Mouse (Mus musculus) CD4-positive, CD25-positive, alpha-beta regulatory T cell, adult 4 months (primary cell): ENCODE measurements around the gene Nrl. TPM values are rescaled to one million over a fixed set of nuclear protein-coding genes. Genes with fewer than 3 reads are reported as not detected.

Experiments
- ATAC-seq: one replicate; pipeline ENCODE4 v1.8.0; 2017
- polyA plus RNA-seq, 2 experiments: library from polyadenylated mRNA; unstranded; fragments of 100-300 nt; shearing (Covaris generic); gene quantifications; one replicate each; pipeline ENCODE4 v1.2.1; 2017

Nrl gene
- under 1 TPM in 1 of 2 experiments, not detected in 1; 0.07 TPM for polyA plus RNA-seq

DNA sequence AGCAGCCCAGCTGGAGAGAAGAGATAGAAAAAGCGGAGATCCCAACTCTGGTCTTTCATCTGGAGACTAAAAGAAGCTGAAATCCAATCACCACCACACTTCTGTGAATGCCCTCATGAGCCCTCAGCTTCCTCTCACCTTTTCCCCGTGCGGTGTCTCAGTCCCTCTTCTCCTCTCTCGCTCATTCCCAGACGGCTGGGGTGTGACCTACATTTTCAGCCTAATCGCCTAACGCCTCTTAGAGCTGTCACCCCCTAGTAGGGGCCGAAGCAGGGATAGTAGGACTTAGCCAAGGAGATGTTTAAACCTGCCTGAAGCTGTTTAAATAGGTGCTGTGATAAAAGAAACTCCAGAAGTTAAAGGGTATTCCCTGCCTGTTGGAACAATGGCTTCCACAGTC is at the start of gene Nrl:
Gene Nrl, minus strand, starts transcription at position 197 of the 400 bp plus-strand sequence.
- ATAC-seq: no peak

DNA sequence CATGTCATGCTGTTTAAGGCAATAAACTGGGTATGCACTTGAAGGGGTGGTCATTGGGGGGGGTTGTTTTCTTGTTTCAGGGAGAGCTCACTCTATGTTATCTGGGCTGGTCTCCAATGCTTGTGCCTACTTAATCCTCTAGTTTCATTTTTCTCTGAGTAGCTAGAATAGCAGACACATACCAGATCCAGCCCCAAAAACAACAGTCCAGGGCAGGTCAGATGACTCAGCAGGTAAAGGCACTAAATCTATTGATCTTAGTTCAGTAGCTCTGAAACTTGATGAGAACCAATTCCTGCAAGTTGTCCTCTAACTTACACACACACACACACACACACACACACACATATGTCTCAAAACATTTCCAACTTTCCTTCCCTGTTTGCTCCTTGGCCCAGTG is 47.0 kb upstream of the Nrl start:
- no peak for ATAC-seq

DNA sequence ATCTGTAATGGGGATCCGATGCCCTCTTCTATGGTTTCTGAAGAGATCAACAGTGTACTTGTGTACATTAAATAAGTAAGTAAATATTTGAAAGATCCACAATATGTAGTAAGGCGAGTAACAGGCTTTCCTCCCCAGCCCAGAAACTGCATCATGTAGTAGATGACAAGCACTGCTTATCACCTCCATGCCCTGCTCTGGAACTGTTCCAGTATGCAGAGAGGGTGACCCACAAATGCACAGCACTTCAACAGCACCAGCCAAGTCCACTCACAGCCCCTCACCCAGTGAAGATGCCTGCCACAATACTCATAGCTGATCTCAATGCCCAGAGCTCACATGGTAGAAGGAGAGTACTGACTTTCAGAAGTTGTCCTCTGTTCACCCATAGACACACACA is 45.8 kb upstream of the Nrl start:
- no peak for ATAC-seq

DNA sequence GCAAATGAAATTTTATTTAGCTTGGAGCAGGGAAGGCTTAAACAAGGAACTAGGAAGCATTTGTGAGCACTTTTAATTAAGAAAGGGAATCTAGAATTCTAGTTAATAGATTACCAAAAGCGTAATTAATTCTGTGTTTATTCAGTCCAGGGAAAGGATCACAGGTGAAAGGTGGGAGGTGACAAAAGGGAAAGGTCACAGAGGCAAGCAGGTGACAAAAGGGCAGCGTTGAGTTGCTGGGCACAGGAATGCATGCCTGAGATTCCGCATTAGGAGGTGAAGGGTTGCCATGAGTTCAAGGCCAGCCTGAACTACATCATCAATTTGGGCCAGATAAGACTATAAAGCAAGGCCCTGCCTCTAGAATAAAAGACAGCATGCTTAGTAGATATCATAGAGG is 42.7 kb upstream of the Nrl start:
- no peak for ATAC-seq

DNA sequence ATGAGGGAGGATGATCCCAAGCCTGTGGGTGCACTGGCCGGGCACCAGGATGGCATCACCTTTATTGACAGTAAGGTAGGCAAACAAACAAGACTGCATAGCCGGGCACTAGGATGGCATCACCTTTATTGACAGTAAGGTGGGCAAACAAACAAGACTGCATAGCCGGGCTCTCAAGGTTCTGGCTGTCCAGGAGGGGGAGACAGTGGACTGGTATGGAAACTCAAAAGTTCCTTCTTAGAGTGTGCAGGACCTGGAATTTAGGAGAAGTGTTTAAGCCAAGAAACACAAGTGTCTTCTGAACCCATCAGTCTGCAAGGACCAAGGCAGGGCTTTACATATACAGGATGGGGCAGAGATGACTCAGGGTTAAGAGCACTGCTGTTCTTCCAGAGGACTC is 41.0 kb upstream of the Nrl start:
- no peak for ATAC-seq

DNA sequence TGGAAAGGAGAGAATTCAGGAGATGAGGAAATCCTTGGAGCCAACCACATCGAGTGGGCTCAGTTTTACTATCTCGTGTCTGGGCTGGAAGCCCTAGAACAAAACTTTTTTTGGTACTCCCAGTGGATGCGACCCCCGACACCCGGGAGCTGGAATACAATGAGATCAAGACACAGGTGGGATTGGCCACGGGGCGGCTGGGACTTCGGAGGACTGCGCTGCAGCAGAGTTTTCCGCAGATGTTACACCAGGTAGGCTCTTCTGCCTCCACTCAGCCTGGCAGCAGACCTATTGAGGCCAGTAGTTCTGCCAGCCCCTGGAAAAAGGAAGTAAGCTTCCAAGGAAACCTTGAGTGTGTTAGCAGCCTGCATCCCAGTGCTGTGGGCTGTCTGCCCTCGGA is 38.5 kb upstream of the Nrl start:
- no peak for ATAC-seq

DNA sequence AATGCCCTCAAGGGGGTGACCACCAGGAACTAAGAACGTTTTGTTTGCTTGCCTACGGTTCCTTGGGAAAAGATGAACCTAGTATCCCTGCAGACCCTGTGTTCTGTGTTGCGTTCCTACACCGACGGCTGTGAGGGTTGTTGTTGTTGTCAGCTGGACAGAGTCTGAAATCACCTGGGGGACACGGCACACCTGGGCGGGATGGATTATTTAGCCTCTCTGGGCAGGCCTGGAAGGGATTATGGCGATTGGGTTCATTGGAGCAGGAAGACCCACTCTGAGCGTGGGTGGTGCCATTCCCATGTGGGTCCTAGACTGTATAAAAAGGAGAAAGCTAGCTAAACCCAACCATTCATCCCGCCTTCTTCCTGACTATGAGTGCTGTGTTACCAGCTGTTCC is 37.1 kb upstream of the Nrl start:
- ATAC-seq: no peak

DNA sequence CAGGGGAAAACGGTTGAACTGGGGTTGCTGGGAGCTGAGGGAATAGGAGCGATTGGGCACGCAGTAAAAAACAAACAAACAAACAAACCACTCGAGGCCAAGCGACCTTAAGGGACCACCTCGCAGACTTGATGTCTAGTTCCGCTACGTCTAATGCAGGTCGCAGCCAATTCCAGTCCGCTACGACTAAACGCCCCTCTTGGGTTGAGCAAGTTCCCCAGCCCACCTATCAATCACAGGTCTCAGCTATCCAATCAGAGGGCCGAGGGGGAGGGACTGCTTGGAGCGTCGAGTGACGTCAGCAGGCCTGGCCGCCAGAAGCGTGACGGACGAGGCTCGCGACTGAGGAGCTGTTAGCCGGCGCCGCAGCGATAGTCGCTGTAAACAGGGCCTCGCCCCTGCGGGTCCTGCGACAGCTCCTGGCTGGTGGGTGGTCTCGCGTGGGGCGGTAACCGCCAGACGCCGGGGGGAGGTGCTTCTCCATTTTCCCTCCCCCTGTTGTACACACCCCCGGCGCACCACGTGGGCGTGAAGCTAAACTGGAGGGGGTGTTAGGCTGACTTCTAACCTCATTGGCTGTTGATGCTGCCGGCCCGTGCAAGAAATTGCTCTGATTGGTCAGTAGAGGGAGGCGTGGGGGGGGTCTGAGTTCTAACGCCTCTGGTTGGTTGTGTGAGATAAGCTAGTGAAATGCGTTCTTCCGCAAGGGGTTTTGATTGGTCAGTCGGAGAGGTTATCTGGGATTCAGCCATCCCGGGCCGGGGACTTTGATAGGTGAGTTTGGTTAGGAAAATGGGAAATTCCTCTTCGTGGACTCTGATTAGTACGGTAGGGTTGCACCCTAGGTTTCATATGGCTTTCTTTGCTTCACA is 35.7 kb upstream of the Nrl start, which contains the start of gene A730061H03Rik:
Gene A730061H03Rik, minus strand, starts transcription at position 205 of the 872 bp plus-strand sequence.
- ATAC-seq: peak; percentile 86

DNA sequence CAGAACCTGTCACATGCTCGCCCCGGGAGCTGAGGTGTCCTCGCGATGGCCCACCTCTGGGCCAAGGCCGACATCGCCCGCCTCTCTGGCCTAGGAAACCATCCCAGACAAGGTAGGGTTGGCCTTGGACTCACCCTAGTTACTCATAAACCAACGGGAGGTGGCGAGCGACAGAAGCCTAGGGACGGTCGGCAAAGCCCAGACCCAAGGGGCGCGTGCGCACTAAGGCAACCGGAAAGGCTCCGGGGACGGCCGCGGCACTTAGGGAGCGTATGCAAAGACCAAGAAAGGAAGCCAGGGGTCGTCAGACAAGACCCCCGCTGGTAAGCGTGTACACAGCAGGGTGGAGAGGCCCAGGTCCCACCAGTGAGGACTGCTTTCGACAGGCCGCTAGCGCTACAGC is 35.0 kb upstream of the Nrl start, which contains the start of gene Dcaf11:
Gene Dcaf11, plus strand, starts transcription at position 208 of the 403 bp plus-strand sequence.
- peak; percentile 37 for ATAC-seq

DNA sequence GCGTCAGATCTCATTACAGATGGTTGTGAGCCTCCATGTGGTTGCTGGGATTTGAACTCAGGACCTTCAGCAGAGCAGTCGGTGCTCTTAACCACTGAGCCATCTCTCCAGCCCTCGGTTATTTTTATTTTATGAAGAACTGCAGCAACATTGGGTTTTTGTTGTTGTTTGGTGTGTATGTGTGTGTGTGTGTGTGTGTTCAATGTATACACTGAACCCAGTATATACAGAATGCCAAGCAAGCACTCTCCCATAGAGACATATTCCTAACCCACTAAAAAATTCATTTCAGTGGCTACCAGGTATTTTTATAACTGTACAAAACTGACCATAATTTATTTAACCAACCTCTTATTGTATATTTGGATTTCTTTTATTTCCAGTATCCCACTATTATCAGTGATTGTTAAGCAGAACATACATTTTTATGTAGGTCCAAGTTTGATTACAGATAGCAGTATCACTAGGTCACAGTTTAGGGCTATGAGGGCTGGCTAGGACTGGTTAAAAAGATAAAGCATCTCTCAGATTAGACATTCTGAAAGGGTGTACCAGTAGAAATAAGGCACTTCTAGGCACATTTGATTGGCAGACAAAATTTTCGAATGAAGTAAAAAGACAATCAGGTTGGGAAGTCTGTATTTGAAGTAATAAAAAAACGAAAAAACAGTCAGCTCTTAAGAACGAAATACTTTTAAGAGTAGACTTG is 34.1 kb upstream of the Nrl start:
- no peak for ATAC-seq

DNA sequence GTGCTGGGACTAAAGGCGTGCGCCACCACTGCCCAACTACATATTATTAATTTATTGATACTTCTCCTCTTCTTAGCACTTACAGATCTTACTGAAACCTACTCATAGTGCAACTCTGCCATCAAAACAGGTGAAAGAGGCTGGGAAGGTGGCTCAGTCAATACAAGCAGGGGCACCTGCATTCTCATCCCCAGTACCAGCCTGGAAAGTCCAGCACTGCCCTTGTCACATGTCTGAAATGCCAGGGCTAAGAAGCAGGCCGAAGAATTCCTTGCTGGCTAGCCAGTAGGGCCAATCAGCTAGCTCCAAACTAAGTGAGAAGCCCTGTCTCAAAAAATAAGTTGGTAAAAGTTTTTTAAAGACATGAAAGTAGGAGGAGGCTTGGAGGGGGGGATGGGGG is 32.8 kb upstream of the Nrl start:
- ATAC-seq: no peak

DNA sequence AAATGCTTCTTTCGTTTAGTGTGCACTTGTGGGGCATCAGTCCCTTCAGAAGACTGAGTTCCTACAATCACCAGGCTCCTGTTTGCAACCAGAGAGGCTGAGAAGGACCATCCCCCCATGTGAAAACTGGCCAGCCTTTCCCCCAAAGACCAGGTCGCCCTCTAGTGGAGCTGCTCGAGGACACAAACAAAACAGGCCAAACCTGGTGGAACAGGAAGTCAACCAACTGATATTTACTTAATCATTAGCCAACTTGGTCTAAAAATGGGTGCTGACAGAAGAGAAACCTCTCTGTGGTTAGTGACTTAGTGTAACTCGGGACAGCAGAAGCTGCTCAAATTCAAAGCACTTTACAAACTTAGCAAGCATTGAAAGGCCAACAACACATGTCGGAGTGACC is 32.2 kb upstream of the Nrl start:
- peak; percentile 10 for ATAC-seq

DNA sequence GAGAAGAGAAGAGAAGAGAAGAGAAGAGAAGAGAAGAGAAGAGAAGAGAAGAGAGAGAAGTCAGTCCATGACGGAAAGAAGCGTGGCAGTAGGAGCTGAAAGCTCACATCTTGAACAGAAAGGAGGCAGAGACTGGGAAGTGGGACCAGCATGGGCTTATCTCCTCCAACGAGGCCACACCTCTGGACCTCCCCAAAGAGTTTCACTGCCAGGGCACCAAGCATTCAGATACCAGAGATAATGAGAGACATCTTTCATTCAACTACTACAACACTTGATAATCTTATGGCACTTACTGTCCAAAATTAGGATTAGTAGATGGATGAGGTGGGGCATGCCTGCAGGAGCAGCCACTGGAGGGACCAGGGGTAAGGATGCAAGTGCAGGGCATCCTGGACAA is 31.0 kb upstream of the Nrl start:
- ATAC-seq: no peak

DNA sequence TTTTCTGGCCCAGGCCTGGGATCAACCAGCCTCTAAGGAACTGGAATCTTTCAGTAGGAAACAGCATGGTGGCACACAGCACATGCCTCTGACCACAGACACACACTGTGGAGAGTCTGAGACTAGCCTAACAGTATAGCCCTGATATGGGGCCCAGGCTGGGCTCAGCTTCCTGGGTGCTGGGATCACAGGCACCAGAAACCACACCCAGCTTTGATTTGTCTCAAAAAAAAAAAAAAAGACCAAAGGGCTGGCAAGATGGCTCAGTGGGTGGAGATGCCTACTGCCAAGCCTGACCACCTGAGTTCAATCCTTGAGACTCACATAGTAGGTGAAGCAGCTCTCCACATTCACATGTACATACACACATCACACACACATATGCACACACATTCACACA is 29.9 kb upstream of the Nrl start:
- ATAC-seq: no peak

DNA sequence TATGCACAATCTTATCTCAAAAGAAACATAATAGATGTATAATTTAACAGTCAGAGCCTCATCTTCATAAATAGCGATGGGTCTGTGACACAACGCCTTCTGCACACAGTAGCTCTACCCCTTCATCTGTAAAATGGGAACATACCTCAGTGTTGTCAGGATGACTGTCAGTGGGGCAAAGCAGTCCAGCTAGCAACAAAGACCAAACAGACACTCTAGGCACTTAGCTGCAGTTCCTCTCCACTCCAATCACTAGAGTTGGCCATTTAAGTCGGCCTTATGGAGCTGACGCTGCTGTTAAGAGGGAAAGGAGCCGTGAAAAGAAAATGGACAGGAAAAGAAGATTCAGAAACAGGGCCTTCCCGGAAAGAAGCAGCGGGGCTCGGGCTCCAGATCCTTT is 27.0 kb upstream of the Nrl start:
- no peak for ATAC-seq

DNA sequence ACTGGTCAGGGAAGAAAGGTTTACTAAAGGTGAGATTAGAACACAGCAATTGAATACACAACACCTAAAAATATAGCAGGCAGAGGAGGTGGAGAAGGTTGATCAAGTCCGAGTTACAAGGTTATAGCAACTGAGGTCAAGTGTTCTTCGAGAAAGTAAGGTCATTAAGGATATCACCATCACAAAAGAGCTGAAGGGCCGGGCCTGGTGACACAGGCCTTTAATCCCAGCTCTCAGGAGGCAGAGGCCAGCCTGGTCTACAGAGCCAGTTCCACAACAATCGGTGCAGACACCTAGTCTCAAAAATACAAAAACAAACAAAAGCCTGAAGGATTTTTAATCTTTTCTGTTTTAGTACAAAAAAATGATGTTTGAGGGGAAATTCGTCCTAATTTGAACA is 26.6 kb upstream of the Nrl start:
- ATAC-seq: no peak

DNA sequence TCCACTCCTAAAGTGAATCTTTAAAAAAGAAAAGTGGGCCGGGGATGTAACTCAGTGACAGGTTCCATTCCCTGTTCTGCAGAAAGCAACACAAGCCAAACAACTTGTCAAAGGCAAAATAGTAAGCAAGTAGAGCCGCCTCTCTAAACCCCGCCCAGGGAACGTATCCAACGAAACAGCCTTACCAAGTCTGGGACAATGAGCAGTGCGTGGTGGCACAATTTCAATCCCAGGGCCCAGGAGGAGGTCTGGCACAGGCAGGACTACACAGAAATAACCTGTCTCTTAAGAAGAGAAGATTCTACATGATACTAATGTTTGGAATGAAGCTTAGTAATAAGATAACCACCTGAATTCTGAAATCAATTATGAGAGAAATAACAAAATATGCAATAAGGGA is 25.4 kb upstream of the Nrl start:
- ATAC-seq: no peak

DNA sequence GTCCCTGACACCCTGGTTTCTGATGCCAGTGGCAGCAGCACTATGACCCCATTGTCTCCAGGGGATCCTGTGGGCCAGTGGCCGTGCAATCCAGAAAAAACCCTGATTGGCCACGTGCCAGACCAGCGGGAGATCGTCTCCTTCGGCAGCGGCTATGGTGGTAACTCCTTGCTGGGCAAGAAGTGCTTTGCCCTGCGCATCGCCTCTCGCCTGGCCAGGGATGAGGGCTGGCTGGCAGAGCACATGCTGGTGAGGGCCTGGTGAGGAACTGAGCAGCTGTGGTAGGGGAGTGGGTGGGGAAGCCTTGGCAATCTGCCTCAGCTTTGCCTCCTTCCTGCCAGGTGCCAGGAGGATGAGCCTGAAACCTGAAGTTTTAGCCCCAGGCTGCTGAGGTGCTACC is 19.6 kb upstream of the Nrl start:
- ATAC-seq: no peak

DNA sequence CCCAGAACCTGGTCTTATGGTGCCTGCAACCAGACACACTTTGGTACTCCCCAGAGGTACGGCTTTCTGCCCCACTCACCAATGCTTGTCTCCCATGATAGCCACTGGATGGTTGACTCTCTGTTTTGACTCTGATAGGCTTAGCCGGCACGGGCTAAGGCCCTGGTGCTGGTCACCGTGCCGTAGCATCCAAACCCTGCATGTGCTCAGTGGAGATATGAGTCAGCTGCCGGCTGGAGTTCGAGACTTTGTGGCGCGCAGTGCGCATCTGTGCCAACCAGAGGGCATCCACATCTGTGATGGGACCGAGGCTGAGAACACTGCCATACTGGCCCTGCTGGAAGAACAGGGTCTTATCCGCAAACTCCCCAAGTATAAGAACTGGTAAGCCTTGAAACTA is 17.5 kb upstream of the Nrl start:
- no peak for ATAC-seq

DNA sequence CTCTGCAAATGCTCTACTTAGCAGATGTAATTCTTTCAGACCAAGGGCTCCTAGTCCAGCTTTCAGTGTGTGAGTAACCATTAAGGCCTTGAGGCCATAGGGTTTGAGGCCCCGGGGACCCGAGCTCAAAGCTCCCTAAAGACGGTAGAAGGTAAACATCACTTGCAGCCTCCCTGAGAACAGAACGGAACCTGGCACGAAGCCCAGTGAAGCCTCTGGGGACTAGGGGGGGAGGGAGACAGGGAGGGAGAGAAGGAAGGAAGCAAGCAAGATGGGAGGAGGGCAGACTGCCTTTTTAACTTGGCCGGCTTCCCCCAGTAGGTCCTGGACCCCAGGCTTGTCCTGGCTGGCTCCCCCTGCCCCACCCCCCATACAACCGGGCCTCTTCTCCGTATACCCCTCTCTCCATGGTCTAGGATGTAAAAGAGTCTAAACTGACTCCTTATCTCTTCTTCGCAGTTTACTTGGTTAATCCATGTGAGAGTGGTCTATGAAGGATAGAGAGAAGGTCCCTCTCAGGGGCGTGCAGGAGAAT is 16.1 kb upstream of the Nrl start:
- ATAC-seq: peak; percentile 48

DNA sequence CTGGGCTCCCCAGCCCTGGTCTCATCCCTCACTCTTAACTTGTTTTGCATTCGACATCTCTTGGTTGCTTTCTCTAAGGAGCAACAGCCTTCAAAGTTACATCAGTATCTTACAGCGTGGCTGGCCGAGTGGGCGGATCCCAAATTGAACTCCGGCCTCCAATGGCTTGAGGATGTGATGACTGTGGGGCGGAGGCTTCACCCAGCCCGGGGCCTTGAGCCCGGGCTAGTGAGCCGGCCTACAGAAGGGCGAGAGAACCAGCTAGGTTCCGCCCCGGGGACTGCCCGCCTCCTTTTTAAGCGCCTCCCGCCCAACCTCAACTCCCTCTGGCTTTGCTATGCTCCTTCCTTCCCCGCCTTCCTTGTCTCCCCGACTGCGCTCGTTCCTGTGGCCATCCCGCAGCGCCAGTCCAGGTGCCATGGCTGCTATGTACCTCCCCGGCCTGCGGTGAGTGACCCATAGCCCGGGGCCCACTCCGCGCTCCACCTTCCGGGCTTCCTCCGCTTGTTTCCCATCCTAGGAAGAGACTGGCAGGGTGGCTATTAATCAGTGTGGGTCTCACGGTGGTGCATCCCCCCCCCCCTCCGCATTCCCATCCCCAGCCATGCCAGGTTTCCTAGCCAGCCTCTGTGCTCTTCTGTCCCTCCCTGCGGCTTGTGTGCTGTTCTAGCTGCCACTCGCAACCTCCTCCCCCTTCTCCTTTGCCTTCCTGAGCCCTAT is 15.4 kb upstream of the Nrl start, which contains the start of gene Pck2:
Gene Pck2, plus strand, starts transcription at position 200 of the 720 bp plus-strand sequence.
- ATAC-seq: peak; percentile 83

DNA sequence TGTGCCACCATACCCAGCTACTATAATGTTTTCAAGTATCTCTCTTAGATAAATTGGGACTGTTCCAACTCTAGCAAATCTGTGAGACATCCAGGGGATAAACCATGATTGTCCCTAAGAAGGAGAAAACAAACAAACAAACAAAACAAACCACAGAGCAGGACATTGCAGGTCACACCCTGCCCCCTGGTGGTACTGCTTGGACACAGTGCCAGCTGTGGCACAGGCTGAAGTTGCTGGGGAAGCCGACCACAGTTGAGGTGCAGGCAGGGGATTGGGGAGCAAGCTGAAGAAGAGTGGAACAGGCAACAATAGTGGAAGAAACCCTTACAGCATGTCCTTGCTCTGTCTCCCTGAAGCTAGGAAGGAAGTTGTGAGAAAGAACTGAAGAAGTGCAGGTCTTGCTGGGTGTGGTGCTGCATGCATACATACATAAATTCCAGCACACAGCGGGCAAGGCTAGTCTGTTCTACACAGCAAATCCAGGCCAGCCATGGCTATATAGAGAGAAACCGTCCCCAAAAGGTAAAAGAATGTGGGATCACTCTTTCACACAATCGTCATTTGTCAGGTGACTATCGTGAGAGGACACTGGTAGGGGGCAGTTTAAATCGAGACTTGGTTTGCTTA is 11.4 kb upstream of the Nrl start:
- ATAC-seq: no peak
